Mouse (Mus musculus) brain, embryonic 18.5 days (tissue): ENCODE measurements around the gene H2-Oa.

ENCODE experiments used
- DNase-seq: peaks from one replicate; pipeline ENCODE4 v3.0.0-alpha.2; 2012; ENCODE audit warnings: low read depth, low spot score

The H2-Oa gene

GRCm38 (mm10) chr17:34122188-34122984, 30.2 kb downstream of the H2-Oa start, which contains the start of gene Brd2:
TSS of gene Brd2 (minus strand) at chr17:34122634.
- DNase-seq: peak; percentile 93

- no peak for DNase-seq
These were observed 31.0 kb downstream of the H2-Oa start for GRCm38 (mm10) chr17:34123111-34123510.

- no peak for DNase-seq
These were observed 31.4 kb downstream of the H2-Oa start for GRCm38 (mm10) chr17:34123518-34123917.

- DNase-seq: no peak
These were observed 32.5 kb downstream of the H2-Oa start for GRCm38 (mm10) chr17:34124649-34125048.

- DNase-seq: no peak
These were observed 34.8 kb downstream of the H2-Oa start for GRCm38 (mm10) chr17:34126826-34127420.

GRCm38 (mm10) chr17:34127475-34127874, 35.3 kb downstream of the H2-Oa start:
- no peak for DNase-seq

GRCm38 (mm10) chr17:34128264-34128937, 36.3 kb downstream of the H2-Oa start:
- DNase-seq: no peak

GRCm38 (mm10) chr17:34128944-34129791, 37.0 kb downstream of the H2-Oa start:
- DNase-seq: no peak

- no peak for DNase-seq
These were observed 38.2 kb downstream of the H2-Oa start for GRCm38 (mm10) chr17:34130073-34130947.

GRCm38 (mm10) chr17:34131911-34132310, 39.8 kb downstream of the H2-Oa start:
- DNase-seq: no peak

- DNase-seq: no peak
These were observed 41.1 kb downstream of the H2-Oa start for GRCm38 (mm10) chr17:34133289-34133688.

GRCm38 (mm10) chr17:34134451-34134850, 42.3 kb downstream of the H2-Oa start:
- DNase-seq: no peak

GRCm38 (mm10) chr17:34135297-34136224, 43.4 kb downstream of the H2-Oa start:
- peak; percentile 94 for DNase-seq

GRCm38 (mm10) chr17:34137601-34138000, 45.5 kb downstream of the H2-Oa start:
- DNase-seq: no peak

- no peak for DNase-seq
These were observed 46.5 kb downstream of the H2-Oa start for GRCm38 (mm10) chr17:34138655-34139054.

GRCm38 (mm10) chr17:34139416-34139815, 47.3 kb downstream of the H2-Oa start:
- no peak for DNase-seq

GRCm38 (mm10) chr17:34140240-34140639, 48.1 kb downstream of the H2-Oa start:
- no peak for DNase-seq

GRCm38 (mm10) chr17:34141448-34141847, 49.3 kb downstream of the H2-Oa start:
- DNase-seq: no peak

GRCm38 (mm10) chr17:34142456-34143010, 50.4 kb downstream of the H2-Oa start:
- no peak for DNase-seq
